Mouse (Mus musculus) central nervous system, embryonic 14 days (tissue): Measurements from ENCODE around the gene Rnf181. TPM values are rescaled to one million over a fixed set of nuclear protein-coding genes. Genes with fewer than 3 reads are reported as not detected.

Experiments
- polyA plus RNA-seq: library from polyadenylated mRNA; depleted of rRNA; stranded (reverse); fragments of >200 nt; gene quantifications from 2 replicates; pipeline ENCODE4 v1.2.3, GENCODE M21; 2012; rRNA removed

Rnf181 gene
- 83.0 and 83.4 TPM in 2 replicates for polyA plus RNA-seq

GRCm38 (mm10) chr6:72366844-72367443 lies at the start of gene Rnf181:
Gene Rnf181, minus strand, starts transcription at chr6:72366956.

GRCm38 (mm10) chr6:72414076-72414756 lies 47.5 kb upstream of the Rnf181 start, which contains the start of gene Ggcx:
Gene Ggcx, plus strand, starts transcription at chr6:72414308.

GRCm38 (mm10) chr6:72389941-72390771 lies 23.4 kb upstream of the Rnf181 start, which contains the start of gene Vamp8:
Gene Vamp8, minus strand, starts transcription at chr6:72390703.

GRCm38 (mm10) chr6:72380131-72380770 lies 13.5 kb upstream of the Rnf181 start, which contains the start of gene Vamp5:
Gene Vamp5, minus strand, starts transcription at chr6:72380468.

GRCm38 (mm10) chr6:72355066-72355911 lies 11.5 kb downstream of the Rnf181 start, which contains the start of gene Tmem150a:
Gene Tmem150a, plus strand, starts transcription at chr6:72355447.

GRCm38 (mm10) chr6:72347166-72347941 lies 19.4 kb downstream of the Rnf181 start, which contains the start of gene 0610030E20Rik:
Gene 0610030E20Rik, plus strand, starts transcription at chr6:72347317.

GRCm38 (mm10) chr6:72345074-72345567 lies 21.6 kb downstream of the Rnf181 start, which contains the start of gene Usp39:
Gene Usp39, minus strand, starts transcription at chr6:72345184.

Other genes with a start within 250 kb of the Rnf181 start
- gene Atoh8, start 131.4 kb downstream of the Rnf181 start, polyA plus RNA-seq, result 2.8 and 5.9 TPM in 2 replicates
- gene Sftpb, start 62.3 kb downstream of the Rnf181 start, polyA plus RNA-seq, result 0.04 and 0.10 TPM in 2 replicates
- 42.2 and 47.0 TPM in 2 replicates for gene Usp39, start 21.8 kb downstream of the Rnf181 start, polyA plus RNA-seq
- gene 0610030E20Rik, start 19.6 kb downstream of the Rnf181 start, polyA plus RNA-seq, result 26.6 and 28.5 TPM in 2 replicates
- gene Tmem150a, start 11.5 kb downstream of the Rnf181 start, polyA plus RNA-seq, result 35.5 and 40.2 TPM in 2 replicates
- gene Vamp5, start 13.5 kb upstream of the Rnf181 start, polyA plus RNA-seq, result 14.8 and 17.8 TPM in 2 replicates
- gene Vamp8, start 23.7 kb upstream of the Rnf181 start, polyA plus RNA-seq, result 26.1 and 45.9 TPM in 2 replicates
- 20.4 and 24.2 TPM in 2 replicates for gene Ggcx, start 47.4 kb upstream of the Rnf181 start, polyA plus RNA-seq
- 327 and 350 TPM in 2 replicates for gene Mat2a, start 72.6 kb upstream of the Rnf181 start, polyA plus RNA-seq
- gene Sh2d6, start 154.8 kb upstream of the Rnf181 start, polyA plus RNA-seq, result 1.2 and 1.3 TPM in 2 replicates
- 5.3 and 10.0 TPM in 2 replicates for gene Capg, start 177.4 kb upstream of the Rnf181 start, polyA plus RNA-seq
- gene Elmod3, start 231.5 kb upstream of the Rnf181 start, polyA plus RNA-seq, result 13.6 and 14.4 TPM in 2 replicates
- gene Retsat, start 231.5 kb upstream of the Rnf181 start, polyA plus RNA-seq, result 3.5 and 4.5 TPM in 2 replicates